Mouse (Mus musculus) lung, postnatal 10 days (tissue): ENCODE measurements around the gene Filip1.
A peak's percentile ranks its signal among the peaks of the same experiment; 100 is the strongest.

Experiments
- DNase-seq: peaks from one replicate; pipeline ENCODE4 v3.0.0; 2021

Gene Filip1

GRCm38 (mm10) chr9:79893841-79894612 lies 118.6 kb downstream of the Filip1 start:
- no peak for DNase-seq

DNA sequence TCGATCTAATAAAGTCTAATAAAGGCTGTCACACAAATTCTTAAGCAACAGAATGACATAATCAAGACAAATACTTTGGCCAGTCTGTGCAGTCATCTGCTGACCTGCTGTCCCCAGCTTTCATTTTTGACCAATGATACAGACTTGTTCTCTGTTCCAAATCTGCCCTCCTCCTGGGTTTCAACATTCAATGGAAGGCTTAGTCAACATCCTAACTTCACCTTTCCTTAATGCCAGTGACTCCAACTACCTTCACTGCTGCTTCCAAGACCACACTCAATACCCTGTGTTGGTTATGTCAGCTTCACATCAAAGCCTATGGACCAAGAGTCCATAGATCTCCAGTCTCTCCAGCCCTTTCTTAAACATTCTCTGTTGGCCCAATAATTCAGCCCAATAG lies 120.5 kb downstream of the Filip1 start:
- no peak for DNase-seq

DNA sequence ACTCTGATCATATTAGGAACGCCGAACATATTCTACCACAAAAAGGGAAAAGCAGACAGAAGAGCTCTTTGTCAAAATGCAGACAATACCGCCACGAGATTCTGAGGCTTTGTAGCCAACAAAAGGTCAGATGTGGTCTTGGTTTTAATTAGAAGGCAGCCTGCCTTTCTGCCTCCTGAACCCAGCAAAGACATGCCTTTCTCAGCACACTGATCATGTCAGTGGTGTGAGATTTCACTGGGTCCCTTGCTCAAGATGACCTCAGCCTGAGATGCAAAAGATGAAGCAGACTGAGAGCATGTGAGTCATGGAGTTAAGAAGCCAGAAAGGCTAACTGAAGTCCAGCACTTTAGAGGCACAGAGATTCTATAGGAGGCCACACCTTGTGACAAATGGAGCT lies 122.2 kb downstream of the Filip1 start:
- no peak for DNase-seq

- no peak for DNase-seq
Observed at GRCm38 (mm10) chr9:79889132-79889531, 123.5 kb downstream of the Filip1 start.

- peak; percentile 56 for DNase-seq
Observed at GRCm38 (mm10) chr9:79885244-79886210, 127.1 kb downstream of the Filip1 start.

DNA sequence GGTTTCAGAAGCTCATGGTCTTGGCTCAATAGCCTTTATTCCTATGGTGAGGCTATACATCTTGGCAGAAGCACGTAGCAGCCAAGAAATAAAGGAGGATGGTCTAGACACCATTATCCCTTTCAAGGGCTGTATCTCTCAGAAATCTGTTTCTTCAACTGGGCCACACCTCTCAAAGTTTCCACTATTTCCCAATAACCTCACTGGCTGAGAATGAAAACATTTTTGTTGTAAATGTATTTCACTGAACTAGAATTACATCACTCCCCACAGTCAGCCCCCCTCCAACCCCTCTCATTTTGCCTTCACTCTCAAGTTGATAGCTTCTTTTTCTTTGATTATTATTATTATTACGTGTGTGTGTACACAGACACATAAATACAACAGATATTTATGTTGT lies 129.5 kb downstream of the Filip1 start:
- DNase-seq = peak; percentile 14

GRCm38 (mm10) chr9:79880031-79880430 lies 132.6 kb downstream of the Filip1 start:
- no peak for DNase-seq

DNA sequence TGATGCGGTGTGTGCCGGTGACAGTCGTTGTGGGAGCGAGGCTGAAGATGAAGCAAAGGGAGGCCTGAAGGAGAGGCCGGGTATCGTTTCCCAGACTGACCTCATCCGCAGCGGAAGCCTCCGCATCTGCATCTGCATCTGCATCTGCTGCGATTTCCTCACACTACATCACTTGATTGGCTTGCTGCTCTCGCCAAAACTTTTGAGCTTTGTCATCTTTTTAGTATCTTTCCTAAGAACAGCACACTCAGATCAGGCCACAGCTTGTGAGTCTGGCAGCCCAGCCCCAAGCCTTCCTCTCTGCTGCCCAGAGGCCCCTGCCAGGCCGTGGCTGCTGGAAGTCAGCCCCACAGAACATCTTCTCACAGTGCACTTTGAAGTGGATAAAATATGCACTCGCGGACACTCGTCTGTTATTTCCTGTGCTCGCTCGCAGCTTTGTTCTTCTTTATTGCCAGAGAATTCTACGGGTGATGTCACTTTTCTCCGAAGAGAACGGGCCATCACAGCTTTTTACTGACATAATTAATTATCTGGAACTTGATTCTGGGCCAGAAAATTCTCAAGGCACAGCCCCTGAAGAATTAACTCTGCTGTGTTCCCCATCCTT lies 137.0 kb downstream of the Filip1 start:
- DNase-seq = peak; percentile 88

- peak; percentile 32 for DNase-seq
Observed at GRCm38 (mm10) chr9:79872598-79872997, 140.1 kb downstream of the Filip1 start.

DNA sequence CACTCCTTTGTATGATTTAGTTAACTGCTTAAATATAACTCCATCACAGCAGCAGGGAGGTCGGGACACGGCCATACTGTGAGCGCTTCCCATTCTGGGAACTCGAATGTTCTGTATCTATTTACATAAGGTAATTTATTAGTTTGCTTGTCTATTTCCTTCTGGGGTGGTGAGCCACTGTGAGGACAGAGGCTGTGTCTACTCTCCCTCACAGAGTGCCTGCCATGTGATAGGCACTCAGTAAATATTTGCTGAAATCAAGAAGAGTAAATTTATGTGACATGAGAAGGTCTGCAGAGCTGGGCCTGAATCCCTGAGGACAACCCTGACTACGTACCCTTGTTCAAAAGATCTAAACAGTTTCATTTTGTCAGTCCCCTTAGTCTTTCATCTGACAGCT lies 143.1 kb downstream of the Filip1 start:
- DNase-seq = peak; percentile 31

DNA sequence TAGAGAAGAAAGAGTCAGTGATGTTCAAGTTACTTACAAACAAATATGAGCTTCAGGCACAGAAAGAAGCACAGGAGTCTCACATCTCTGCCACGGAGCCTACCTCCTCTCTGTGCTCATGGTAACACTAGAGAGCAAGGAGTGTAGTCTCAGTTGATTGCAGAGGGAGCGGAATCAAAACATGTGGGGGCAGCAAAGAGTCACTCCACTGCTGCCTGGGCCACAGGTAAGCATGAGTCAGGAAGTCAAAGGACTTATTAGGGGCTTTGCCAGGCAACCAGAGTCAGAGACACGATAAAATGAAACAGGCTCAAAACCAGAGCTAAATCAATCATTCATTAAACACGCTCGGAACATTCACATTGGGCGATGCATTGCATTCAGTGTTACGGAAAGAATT lies 146.7 kb downstream of the Filip1 start:
- DNase-seq = no peak

DNA sequence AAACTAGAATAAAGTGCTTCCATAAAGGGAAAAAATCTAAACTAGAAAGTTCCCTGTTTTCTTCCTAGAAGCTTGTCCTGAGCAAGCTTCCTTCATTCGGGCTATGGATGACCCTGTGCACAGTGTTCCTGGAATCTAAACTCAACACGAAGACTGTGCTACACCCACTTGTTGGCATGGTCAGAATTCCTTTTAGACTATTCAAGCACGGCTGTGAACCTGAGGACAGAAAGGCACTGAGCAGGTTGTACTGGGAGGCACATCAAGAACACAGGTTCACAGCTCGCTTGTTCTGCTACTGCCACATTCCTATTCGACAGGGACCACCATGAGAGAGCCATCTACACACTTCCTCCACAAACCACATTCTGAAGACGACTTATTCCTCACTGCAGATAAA lies 150.1 kb downstream of the Filip1 start:
- no peak for DNase-seq

DNA sequence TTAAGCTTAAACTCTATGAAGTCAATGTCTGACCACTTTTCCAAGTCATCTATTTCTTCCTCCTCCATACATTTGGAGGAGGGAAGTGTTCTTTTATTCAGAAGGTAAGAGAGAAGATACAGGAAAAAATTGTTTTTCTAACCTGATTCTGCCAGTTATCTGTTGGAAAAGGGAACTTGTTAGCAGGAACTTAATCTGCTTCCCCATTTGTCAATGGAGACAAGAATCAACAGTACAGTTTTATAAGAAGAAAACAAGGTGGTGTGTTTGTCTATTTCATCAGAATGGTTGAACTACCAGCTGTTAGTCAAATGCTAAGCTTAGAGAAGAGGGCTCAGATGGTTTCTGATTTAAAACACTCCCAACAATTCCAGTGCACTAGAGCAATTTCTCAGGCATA lies 165.6 kb downstream of the Filip1 start:
- no peak for DNase-seq

DNA sequence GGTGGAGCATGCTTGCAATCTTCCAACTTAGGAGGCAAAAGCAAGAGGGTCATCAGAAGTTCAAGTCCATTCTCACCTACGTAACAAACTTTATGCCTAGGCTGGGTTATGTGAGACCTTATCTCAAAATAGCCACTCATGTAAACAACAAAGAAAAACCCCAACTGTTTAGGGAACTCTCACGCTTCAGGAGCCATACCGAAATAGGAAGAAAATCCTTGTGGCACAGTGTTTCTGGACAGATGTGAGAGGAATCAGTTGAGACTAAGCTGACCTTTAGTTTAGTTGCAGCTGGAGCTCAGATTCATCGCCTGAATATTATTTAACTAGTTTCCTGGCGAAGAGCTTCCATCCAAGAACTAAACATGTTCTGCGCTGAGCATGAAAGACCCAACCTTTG lies 170.0 kb downstream of the Filip1 start:
- no peak for DNase-seq

GRCm38 (mm10) chr9:79842028-79842427 lies 170.6 kb downstream of the Filip1 start:
- no peak for DNase-seq

DNA sequence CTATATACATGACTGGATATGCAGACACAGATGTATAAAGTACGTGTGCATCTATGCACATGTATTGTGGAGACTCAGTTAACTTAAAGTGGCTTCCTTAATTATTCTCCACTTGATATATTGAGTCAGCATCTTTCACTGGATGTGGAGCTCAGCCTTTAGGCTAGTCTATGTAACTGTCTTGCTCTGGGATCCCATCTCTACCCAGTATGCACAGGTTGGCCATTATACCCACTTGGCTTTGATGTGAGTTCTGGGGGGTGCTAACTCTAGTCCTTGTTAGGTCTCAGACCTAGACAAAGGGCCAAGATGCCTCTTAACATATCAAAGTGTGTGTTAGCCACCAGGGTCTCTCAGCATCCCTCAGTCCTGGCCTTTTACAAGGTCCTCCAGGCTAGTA lies 181.4 kb downstream of the Filip1 start:
- no peak for DNase-seq

- peak; percentile 33 for DNase-seq
Observed at GRCm38 (mm10) chr9:79830874-79831273, 181.8 kb downstream of the Filip1 start.

- DNase-seq = peak; percentile 64
Observed at GRCm38 (mm10) chr9:79829842-79830800, 182.5 kb downstream of the Filip1 start.

DNA sequence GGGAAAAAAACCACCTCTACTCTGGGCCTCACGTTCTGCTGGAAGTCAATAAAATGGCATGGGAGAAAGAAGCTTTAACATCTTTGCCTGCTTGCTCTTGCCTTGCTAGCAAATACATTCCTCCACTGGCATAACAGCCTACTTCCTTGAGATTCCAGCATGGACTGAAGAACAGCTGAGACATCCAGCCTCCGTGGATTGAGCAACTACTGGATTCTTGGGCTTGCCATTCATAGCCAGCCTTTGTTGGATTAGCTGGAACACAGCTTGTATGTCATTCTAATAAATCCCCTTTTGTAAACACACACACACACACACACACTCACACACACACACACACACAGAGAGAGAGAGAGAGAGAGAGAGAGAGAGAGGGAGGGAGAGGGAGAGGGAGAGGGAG lies 185.6 kb downstream of the Filip1 start:
- DNase-seq = peak; percentile 25

- no peak for DNase-seq
Observed at GRCm38 (mm10) chr9:79825526-79825925, 187.1 kb downstream of the Filip1 start.

DNA sequence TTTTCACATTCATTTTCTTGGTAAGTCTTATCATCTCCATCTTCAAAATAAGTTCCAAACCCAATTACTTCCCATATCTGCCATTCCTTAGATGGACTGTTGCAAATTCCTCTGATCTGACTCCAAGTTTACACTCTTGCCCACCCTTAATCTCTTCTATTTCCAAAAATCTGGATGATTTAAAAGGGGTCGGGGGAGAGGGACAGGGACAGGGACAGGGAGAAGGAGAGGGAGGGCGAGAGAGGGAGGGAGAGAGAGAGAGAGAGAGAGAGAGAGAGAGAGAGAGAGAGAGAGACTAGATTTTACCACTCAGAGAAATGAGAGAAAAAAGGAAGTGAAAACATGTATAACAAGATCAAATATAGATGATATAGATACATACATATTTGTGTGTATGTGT lies 188.8 kb downstream of the Filip1 start:
- no peak for DNase-seq

DNA sequence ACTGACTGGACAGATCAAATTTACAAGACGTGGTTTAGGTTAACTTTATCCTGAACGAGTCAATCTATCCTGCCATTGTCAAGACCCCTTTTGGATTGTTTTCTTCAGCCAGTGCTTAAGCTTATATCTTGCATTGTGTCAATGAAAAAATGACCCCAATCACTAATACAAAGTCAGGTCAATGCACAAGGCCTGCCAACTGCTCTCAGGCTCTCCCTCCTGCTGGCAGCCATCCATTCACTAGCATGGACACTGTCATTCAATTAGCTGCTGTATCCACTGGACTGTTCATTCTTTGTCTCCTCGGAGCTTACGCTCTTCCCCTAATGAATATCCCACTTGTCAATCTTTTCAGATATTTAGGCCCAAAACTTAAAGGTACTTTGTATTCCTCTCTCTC lies 189.2 kb downstream of the Filip1 start:
- no peak for DNase-seq
